Mouse (Mus musculus) olfactory bulb, adult 2 months (tissue): ENCODE data around the gene Mpp1.

Experiments used
- CTCF ChIP-seq: fragments of 200-500 bp; IDR thresholded peaks from 2 replicates; pipeline ENCODE4 v1.5.1; 2012; ENCODE audit warnings: low read depth, mild to moderate bottlenecking, low read length, moderate library complexity; ENCODE audit not compliant: insufficient read depth
- POLR2A ChIP-seq: fragments of 200-500 bp; IDR thresholded peaks from 2 replicates; pipeline ENCODE4 v1.6.1; 2012; ENCODE audit warnings: mild to moderate bottlenecking, low read depth, low read length, moderate library complexity; ENCODE audit not compliant: insufficient read depth

- no peak for TF ChIP-seq CTCF
- no peak for TF ChIP-seq POLR2A
Observed at GRCm38 (mm10) chrX:75082351-75082750, 48.5 kb downstream of the Mpp1 start.
